Mouse (Mus musculus): ENCODE measurements around the gene Cpxm2. TPM values are rescaled to one million over a fixed set of nuclear protein-coding genes. Genes with fewer than 3 reads are reported as not detected.

The Cpxm2 gene
- total and polyA plus RNA-seq, 3 experiments: not detected

GRCm38 (mm10) chr7:132111770-132112169 lies 42.8 kb downstream of the Cpxm2 start:
- dilution Hi-C loops (cut with MboI; ENCODE audit: extremely low pct_ligation_motif_present, extremely low pct_unique_long_range_greater_than_20kb, low sequenced_read_pairs): no loop called here
- Histone ChIP-seq H3K27ac (ENCODE audit: insufficient read depth, low read depth) (no peak overlapping the region), H3K9me3 (replicated peaks; ENCODE audit: low read length) (no peaks in the 10 kb centered on the region), H3K4me3 (replicated peaks in 1 of 3; ENCODE audit: low read depth in 2 of 3, low read length in 2 of 3, poor library complexity in 1 of 3) (no peak overlapping the region), H3K79me2 (replicated peaks; ENCODE audit: control insufficient read depth, extremely low read depth, insufficient read depth, poor library complexity, severe bottlenecking) (no peaks in the 10 kb centered on the region), H3K27me3 (replicated peaks) (peaks cover 59% of the 10 kb centered on the region), H3K4me2 (ENCODE audit: insufficient read depth, low read depth, poor library complexity, severe bottlenecking) (no peak overlapping the region), H3K4me1 (ENCODE audit: control insufficient read depth in 1 of 2, insufficient read depth in 2 of 2) (no peaks in the 10 kb centered on the region), H3K9ac (ENCODE audit: insufficient read depth, low read depth) (no peak overlapping the region), H3K36me3 (replicated peaks in 1 of 2; ENCODE audit: control insufficient read depth in 1 of 2, insufficient read depth in 1 of 2, low read length in 1 of 2) (no peaks in the 10 kb centered on the region)
- DNase-seq (ENCODE audit: extremely low read depth): no peak
- in situ Hi-C loops (cut with MboI; ENCODE audit: low pct_ligation_motif_present, low pct_unique_long_range_greater_than_20kb, low sequenced_read_pairs): no loop called here
- TF ChIP-seq MAX (IDR thresholded peaks at IDR 0.05; ENCODE audit: low read length) (no peak), SIN3A (IDR thresholded peaks at IDR 0.05; ENCODE audit: low read length) (no peak), NELFE (IDR thresholded peaks at IDR 0.05; ENCODE audit: low read depth, low read length) (no peak), HCFC1 (IDR thresholded peaks at IDR 0.05; ENCODE audit: low read depth, low read length) (no peak)

DNA sequence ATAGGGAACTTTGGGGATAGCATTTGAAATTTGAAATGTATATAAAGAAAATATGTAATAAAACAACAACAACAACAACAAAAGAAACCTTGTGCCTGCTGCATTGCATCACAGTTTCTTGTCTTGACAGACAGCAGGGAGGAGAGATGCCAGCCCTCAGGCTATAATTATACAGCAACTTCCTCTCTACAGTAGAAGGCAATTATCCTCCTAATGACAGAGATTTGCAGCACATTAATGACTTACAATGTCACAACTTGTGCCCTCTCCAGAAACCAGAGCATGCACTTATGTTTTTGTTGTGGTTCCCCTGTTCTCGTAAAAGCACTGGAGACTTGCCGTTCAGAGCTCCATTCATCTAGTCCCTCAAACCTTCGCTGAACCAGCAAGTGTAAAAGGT lies 44.2 kb downstream of the Cpxm2 start:
- H3K27ac ChIP-seq (ENCODE audit: insufficient read depth, low read depth): no peak overlapping the region
- no peak overlapping the region for H3K4me2 ChIP-seq (ENCODE audit: insufficient read depth, low read depth, poor library complexity, severe bottlenecking)
- H3K36me3 ChIP-seq (replicated peaks in 1 of 2; ENCODE audit: control insufficient read depth in 1 of 2, insufficient read depth in 1 of 2, low read length in 1 of 2): no peaks in the 10 kb centered on the region
- dilution Hi-C loops (cut with MboI; ENCODE audit: extremely low pct_ligation_motif_present, extremely low pct_unique_long_range_greater_than_20kb, low sequenced_read_pairs): no loop called here
- no peak overlapping the region for H3K4me3 ChIP-seq (replicated peaks in 1 of 3; ENCODE audit: low read depth in 2 of 3, low read length in 2 of 3, poor library complexity in 1 of 3)
- no peaks in the 10 kb centered on the region for H3K9me3 ChIP-seq (replicated peaks; ENCODE audit: low read length)
- TF ChIP-seq ELF1 (IDR thresholded peaks at IDR 0.05; ENCODE audit: low read depth, low read length): no peak
- TF ChIP-seq TBP (conservative IDR thresholded peaks at IDR 0.05; ENCODE audit: low read depth, low read length): no peak
- TF ChIP-seq MEF2A (IDR thresholded peaks at IDR 0.05; ENCODE audit: borderline replicate concordance, low read depth, low read length): no peak
- no peak for TF ChIP-seq NRF1 (IDR thresholded peaks at IDR 0.05; ENCODE audit: low read depth, low read length)
- no peak for TF ChIP-seq JUND (conservative IDR thresholded peaks at IDR 0.05; ENCODE audit: low read depth, low read length)
- TF ChIP-seq POLR2A (IDR thresholded peaks at IDR 0.05; ENCODE audit: low read depth, low read length): no peak
- no peak for TF ChIP-seq EP300 (IDR thresholded peaks at IDR 0.05; ENCODE audit: low read length)
- TF ChIP-seq PAX5 (IDR thresholded peaks at IDR 0.05; ENCODE audit: low read length): no peak
- TF ChIP-seq BHLHE40 (IDR thresholded peaks at IDR 0.05; ENCODE audit: low read depth, low read length): no peak
- no peak for TF ChIP-seq MYC (IDR thresholded peaks at IDR 0.05; ENCODE audit: low read depth, low read length)
- TF ChIP-seq E2F4 (IDR thresholded peaks at IDR 0.05; ENCODE audit: insufficient replicate concordance, low read depth, low read length): no peak
- no peak for TF ChIP-seq KAT2A (IDR thresholded peaks at IDR 0.05; ENCODE audit: insufficient replicate concordance, low read length)
- TF ChIP-seq SMC3 (IDR thresholded peaks at IDR 0.05; ENCODE audit: low read depth, low read length): no peak
- TF ChIP-seq CHD2 (IDR thresholded peaks at IDR 0.05; ENCODE audit: low read length): no peak
- no peak for TF ChIP-seq SIN3A (IDR thresholded peaks at IDR 0.05; ENCODE audit: low read length)
- no peak for TF ChIP-seq ZC3H11A (IDR thresholded peaks at IDR 0.05; ENCODE audit: low read depth, low read length)
- TF ChIP-seq TCF12 (IDR thresholded peaks at IDR 0.05; ENCODE audit: low read depth, low read length): no peak
- no peak for TF ChIP-seq JUN (IDR thresholded peaks at IDR 0.05; ENCODE audit: insufficient read depth, low read depth, low read length)
- TF ChIP-seq GABPA (IDR thresholded peaks at IDR 0.05; ENCODE audit: insufficient replicate concordance, low read depth, low read length): no peak
- no peak for TF ChIP-seq MAFK (IDR thresholded peaks at IDR 0.05; ENCODE audit: insufficient replicate concordance, low read length)
- no peaks in the 10 kb centered on the region for H3K79me2 ChIP-seq (replicated peaks; ENCODE audit: control insufficient read depth, extremely low read depth, insufficient read depth, poor library complexity, severe bottlenecking)
- in situ Hi-C loops (cut with MboI; ENCODE audit: low pct_ligation_motif_present, low pct_unique_long_range_greater_than_20kb, low sequenced_read_pairs): no loop called here
- DNase-seq (ENCODE audit: extremely low read depth): no peak
- peaks cover 68% of the 10 kb centered on the region for H3K27me3 ChIP-seq (replicated peaks)
- H3K4me1 ChIP-seq (ENCODE audit: control insufficient read depth in 1 of 2, insufficient read depth in 2 of 2): no peaks in the 10 kb centered on the region
- no peak overlapping the region for H3K9ac ChIP-seq (ENCODE audit: insufficient read depth, low read depth)
